Mouse (Mus musculus): ENCODE data around the gene Nr2c2.
"Not testable (repeated sequence)": the region's sequence is repeated elsewhere in the genome, so short reads cannot be mapped to it uniquely, and the experiment has no call there.

The Nr2c2 gene

DNA sequence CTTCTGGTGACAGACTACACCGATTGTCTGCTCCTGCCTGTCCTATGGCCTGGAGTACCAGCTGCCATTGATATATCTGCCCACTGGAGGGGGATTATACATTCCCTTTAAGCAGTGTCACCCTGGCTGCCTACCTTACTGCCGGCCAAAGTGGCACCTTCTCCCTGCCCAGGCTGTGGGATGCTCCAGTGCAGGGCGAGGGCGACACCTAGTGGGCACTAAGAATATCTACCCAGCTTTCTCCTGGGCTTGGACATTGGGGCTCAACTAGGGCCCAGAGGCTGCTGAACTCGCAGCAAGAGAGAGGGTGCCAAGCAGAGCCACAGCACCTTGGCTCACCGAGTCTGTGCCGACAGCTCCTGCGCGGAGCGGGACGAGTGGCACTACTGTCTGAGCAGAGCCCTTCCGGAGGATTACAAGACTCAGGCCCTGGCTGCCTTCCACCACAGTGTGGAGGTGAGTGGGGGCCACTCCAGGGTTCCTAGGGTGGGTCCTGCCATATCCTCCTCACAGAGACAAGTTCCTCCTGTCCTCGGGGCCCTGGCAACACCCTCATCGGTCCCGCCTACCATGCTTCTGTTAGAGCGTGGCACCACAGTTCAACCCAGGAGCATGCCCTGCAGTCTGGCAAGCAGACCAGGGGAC, 23.9 kb upstream of the Nr2c2 start:
- Histone ChIP-seq H3K4me1 (replicated peaks; ENCODE audit: low read depth, low read length) (peaks cover 10% of the 10 kb centered on the region), H3K36me3 (ENCODE audit: insufficient read depth, low read length) (no peaks in the 10 kb centered on the region), H3K9me3 (ENCODE audit: low read length) (no peaks in the 10 kb centered on the region), H3K4me3 (replicated peaks; ENCODE audit: low read length) (peak overlapping the region; percentile 68), H3K27me3 (ENCODE audit: insufficient read depth, low read length) (no peaks in the 10 kb centered on the region)
- peak; percentile 74 for TF ChIP-seq CTCF (conservative IDR thresholded peaks at IDR 0.05; ENCODE audit: low read length)
- TF ChIP-seq NANOG (IDR thresholded peaks at IDR 0.05; ENCODE audit: borderline replicate concordance, low read length) = no peak

GRCm38 (mm10) chr6:92071121-92071839, 19.9 kb upstream of the Nr2c2 start:
- no peak for TF ChIP-seq CTCF (conservative IDR thresholded peaks at IDR 0.05; ENCODE audit: low read length)
- no peak for TF ChIP-seq NANOG (IDR thresholded peaks at IDR 0.05; ENCODE audit: borderline replicate concordance, low read length)
- no peak for TF ChIP-seq POU5F1 (IDR thresholded peaks at IDR 0.05; ENCODE audit: borderline replicate concordance, low read length)
- Histone ChIP-seq H3K36me3 (ENCODE audit: insufficient read depth, low read length) (peaks cover 4% of the 10 kb centered on the region; the same call in 1 of the 2 replicates), H3K4me1 (replicated peaks; ENCODE audit: low read depth, low read length) (peaks cover 29% of the 10 kb centered on the region), H3K27me3 (ENCODE audit: insufficient read depth, low read length) (no peaks in the 10 kb centered on the region), H3K9me3 (ENCODE audit: low read length) (no peaks in the 10 kb centered on the region), H3K4me3 (replicated peaks; ENCODE audit: low read length) (no peak overlapping the region)

- Histone ChIP-seq H3K36me3 (ENCODE audit: insufficient read depth, low read length) (no peaks in the 10 kb centered on the region), H3K4me3 (replicated peaks; ENCODE audit: low read length) (no peak overlapping the region), H3K27me3 (ENCODE audit: insufficient read depth, low read length) (0 out of 2 replicates have a peak, but pooled peaks cover 10% of the 10 kb centered on the region), H3K9me3 (ENCODE audit: low read length) (no peaks in the 10 kb centered on the region), H3K4me1 (replicated peaks; ENCODE audit: low read depth, low read length) (peaks cover 26% of the 10 kb centered on the region)
- no peak for TF ChIP-seq CTCF (conservative IDR thresholded peaks at IDR 0.05; ENCODE audit: low read length)
- no peak for TF ChIP-seq NANOG (IDR thresholded peaks at IDR 0.05; ENCODE audit: borderline replicate concordance, low read length)
- TF ChIP-seq POU5F1 (IDR thresholded peaks at IDR 0.05; ENCODE audit: borderline replicate concordance, low read length) = no peak
Observed at GRCm38 (mm10) chr6:92080730-92081129, 10.5 kb upstream of the Nr2c2 start.

- Histone ChIP-seq H3K9me3 (ENCODE audit: low read length) (no peaks in the 10 kb centered on the region), H3K36me3 (ENCODE audit: insufficient read depth, low read length) (no peaks in the 10 kb centered on the region), H3K4me1 (replicated peaks; ENCODE audit: low read depth, low read length) (peaks cover 6% of the 10 kb centered on the region), H3K27me3 (ENCODE audit: insufficient read depth, low read length) (0 out of 2 replicates have a peak, but pooled peaks cover 10% of the 10 kb centered on the region), H3K4me3 (replicated peaks; ENCODE audit: low read length) (no peak overlapping the region)
- no peak for TF ChIP-seq CTCF (conservative IDR thresholded peaks at IDR 0.05; ENCODE audit: low read length)
Observed at GRCm38 (mm10) chr6:92082756-92083155, 8.4 kb upstream of the Nr2c2 start.

DNA sequence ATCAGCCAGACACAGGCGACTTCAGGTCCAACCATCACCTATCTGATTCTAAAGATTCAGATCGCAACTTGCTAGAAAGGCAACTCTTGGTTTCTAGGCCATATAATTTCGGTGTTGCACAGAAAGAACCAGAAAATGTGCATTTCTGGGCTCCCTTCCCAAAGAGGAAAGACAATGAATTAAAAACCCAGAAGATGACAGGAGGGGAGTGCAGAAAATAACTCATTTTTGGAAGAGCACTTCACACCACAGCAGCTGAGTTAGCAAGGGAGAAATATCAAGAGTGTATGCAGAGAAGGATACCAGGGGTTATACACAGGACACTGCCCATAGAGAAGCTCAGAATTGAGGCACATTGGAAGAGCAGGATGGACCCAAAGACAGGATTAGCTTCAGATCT, 6.3 kb upstream of the Nr2c2 start:
- Histone ChIP-seq H3K4me3 (replicated peaks; ENCODE audit: low read length) (no peak overlapping the region), H3K27me3 (ENCODE audit: insufficient read depth, low read length) (0 out of 2 replicates have a peak, but pooled peaks cover 10% of the 10 kb centered on the region), H3K9me3 (ENCODE audit: low read length) (no peaks in the 10 kb centered on the region), H3K4me1 (replicated peaks; ENCODE audit: low read depth, low read length) (peaks cover 7% of the 10 kb centered on the region), H3K36me3 (ENCODE audit: insufficient read depth, low read length) (no peaks in the 10 kb centered on the region)
- TF ChIP-seq POU5F1 (IDR thresholded peaks at IDR 0.05; ENCODE audit: borderline replicate concordance, low read length) (no peak), CTCF (conservative IDR thresholded peaks at IDR 0.05; ENCODE audit: low read length) (no peak), NANOG (IDR thresholded peaks at IDR 0.05; ENCODE audit: borderline replicate concordance, low read length) (no peak)

DNA sequence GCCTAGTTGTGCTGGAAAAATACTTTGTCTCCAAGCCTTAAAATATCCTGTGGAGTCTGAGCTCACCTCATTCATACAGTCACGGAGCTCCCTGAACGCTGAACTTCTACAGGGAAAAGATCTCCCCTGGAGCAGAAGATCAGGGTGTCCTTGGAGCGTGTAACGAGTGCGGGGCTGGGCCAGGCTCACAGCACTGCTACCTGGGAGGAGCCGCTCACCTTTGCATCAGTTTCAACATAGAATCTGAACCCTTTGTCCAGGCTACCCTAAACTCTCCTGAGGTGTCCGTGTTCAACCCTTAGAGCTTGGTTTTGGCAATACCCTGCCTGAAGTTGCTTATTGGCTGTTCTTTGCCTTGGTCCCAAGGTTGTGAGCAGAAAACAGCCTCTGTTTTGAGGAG, 2.0 kb upstream of the Nr2c2 start:
- H3K9me3 ChIP-seq (ENCODE audit: low read length) = not testable (repeated sequence)

DNA sequence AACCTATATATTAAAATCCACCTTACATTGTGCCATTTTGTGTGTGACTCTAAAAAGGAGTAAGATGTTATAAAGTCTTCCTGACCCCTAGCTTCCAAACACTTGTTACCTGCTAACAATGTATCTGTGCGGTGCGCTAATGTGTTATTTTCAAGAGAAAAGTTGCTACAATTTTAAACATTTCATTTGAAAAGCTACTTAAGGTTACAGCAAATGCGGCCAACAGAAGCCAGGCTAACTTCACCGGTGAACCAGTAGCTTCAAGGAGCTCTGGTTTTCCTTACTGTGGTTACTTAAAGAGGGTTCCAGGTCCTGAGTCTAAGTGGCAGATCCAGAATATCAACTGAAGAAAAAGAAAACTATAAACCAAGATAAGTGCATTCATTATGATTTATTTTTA, 1.2 kb upstream of the Nr2c2 start:
- H3K27me3 ChIP-seq (ENCODE audit: insufficient read depth, low read length) = 0 out of 2 replicates have a peak, but pooled peaks cover 4% of the 10 kb centered on the region
- H3K4me1 ChIP-seq (replicated peaks; ENCODE audit: low read depth, low read length) = peaks cover 34% of the 10 kb centered on the region
- H3K9me3 ChIP-seq (ENCODE audit: low read length) = no peaks in the 10 kb centered on the region
- peak overlapping the region; percentile 89 for H3K4me3 ChIP-seq (replicated peaks; ENCODE audit: low read length)
- H3K36me3 ChIP-seq (ENCODE audit: insufficient read depth, low read length) = no peaks in the 10 kb centered on the region
- TF ChIP-seq POU5F1 (IDR thresholded peaks at IDR 0.05; ENCODE audit: borderline replicate concordance, low read length) = no peak
- no peak for TF ChIP-seq CTCF (conservative IDR thresholded peaks at IDR 0.05; ENCODE audit: low read length)
- no peak for TF ChIP-seq NANOG (IDR thresholded peaks at IDR 0.05; ENCODE audit: borderline replicate concordance, low read length)

More for the DNA sequence above, 2.0 kb upstream of the Nr2c2 start:
- H3K36me3 ChIP-seq (ENCODE audit: insufficient read depth, low read length); H3K4me3 ChIP-seq (replicated peaks; ENCODE audit: low read length); H3K27me3 ChIP-seq (ENCODE audit: insufficient read depth, low read length): not testable (repeated sequence)
- H3K4me1 ChIP-seq (replicated peaks; ENCODE audit: low read depth, low read length) = peaks cover 28% of the 10 kb centered on the region

DNA sequence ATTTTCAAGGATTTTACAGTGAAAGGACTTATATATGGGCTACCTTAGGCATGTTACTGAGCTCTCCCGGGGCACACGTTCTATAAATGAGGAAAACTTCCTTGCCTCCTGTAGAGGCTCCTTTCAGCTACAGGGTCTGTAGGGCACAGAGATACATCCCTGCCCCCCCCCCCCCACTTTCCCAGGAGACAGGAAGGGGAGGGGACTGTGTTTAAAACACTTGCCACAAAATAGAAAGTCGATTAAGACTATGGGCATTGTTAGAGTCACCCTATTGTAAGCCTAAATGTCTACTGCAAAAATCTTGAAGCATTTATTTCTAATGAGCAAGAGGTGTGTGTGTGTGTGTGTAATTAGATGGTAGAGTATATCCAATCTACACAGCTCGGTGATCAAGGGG, 693 bp upstream of the Nr2c2 start:
- no peaks in the 10 kb centered on the region for H3K27me3 ChIP-seq (ENCODE audit: insufficient read depth, low read length)
- no peaks in the 10 kb centered on the region for H3K9me3 ChIP-seq (ENCODE audit: low read length)
- H3K4me3 ChIP-seq (replicated peaks; ENCODE audit: low read length) = peak overlapping the region; percentile 89
- TF ChIP-seq CTCF (conservative IDR thresholded peaks at IDR 0.05; ENCODE audit: low read length) (no peak), POU5F1 (IDR thresholded peaks at IDR 0.05; ENCODE audit: borderline replicate concordance, low read length) (no peak), NANOG (IDR thresholded peaks at IDR 0.05; ENCODE audit: borderline replicate concordance, low read length) (no peak)
- peaks cover 36% of the 10 kb centered on the region for H3K4me1 ChIP-seq (replicated peaks; ENCODE audit: low read depth, low read length)
- no peaks in the 10 kb centered on the region for H3K36me3 ChIP-seq (ENCODE audit: insufficient read depth, low read length)
